Mouse (Mus musculus) spleen, postnatal 4 days (tissue): ENCODE measurements around the gene Gapvd1.

Source experiments
- DNase-seq, 2 experiments: peaks; one replicate each; pipeline ENCODE4 v3.0.0; 2022; ENCODE audit warnings: low spot score in 2 of 2

Gene Gapvd1

GRCm38 (mm10) chr2:34635249-34636165, 119.5 kb downstream of the Gapvd1 start:
- DNase-seq, result no peak

- DNase-seq, result no peak
Observed at GRCm38 (mm10) chr2:34632051-34632450, 123.0 kb downstream of the Gapvd1 start.

- DNase-seq, result no peak
Observed at GRCm38 (mm10) chr2:34630445-34630844, 124.6 kb downstream of the Gapvd1 start.

- no peak for DNase-seq
Observed at GRCm38 (mm10) chr2:34629758-34630157, 125.3 kb downstream of the Gapvd1 start.

GRCm38 (mm10) chr2:34628903-34629540, 126.0 kb downstream of the Gapvd1 start:
- no peak for DNase-seq

- no peak for DNase-seq
Observed at GRCm38 (mm10) chr2:34627328-34628226, 127.5 kb downstream of the Gapvd1 start.
